Mouse (Mus musculus) heart, embryonic 15.5 days (tissue): ENCODE measurements around the gene Zdhhc7. TPM values are rescaled to one million over a fixed set of nuclear protein-coding genes. Genes with fewer than 3 reads are reported as not detected.

Source experiments
- ATAC-seq: fragments of 200-750 bp; cut with Nextera tagmentation; replicated peaks from 2 replicates; pipeline ENCODE4 v1.8.0; 2017; ENCODE audit warnings: low read depth, moderate TSS enrichment; ENCODE audit not compliant: insufficient number of reproducible peaks, insufficient read depth, low FRiP score
- H3K27ac ChIP-seq: fragments of 300-500 bp; sonication (generic); 2 replicates; pipeline ENCODE4 v1.5.1; 2015; ENCODE audit warnings: mild to moderate bottlenecking, inconsistent platforms
- H3K27me3 ChIP-seq: fragments of 300-500 bp; sonication (generic); 2 replicates; pipeline ENCODE4 v1.6.1; 2015; ENCODE audit warnings: inconsistent platforms
- H3K36me3 ChIP-seq: fragments of 300-500 bp; sonication (generic); 2 replicates; pipeline ENCODE4 v1.6.1; 2015; ENCODE audit warnings: mild to moderate bottlenecking, inconsistent platforms
- H3K4me1 ChIP-seq: fragments of 300-500 bp; sonication (generic); replicated peaks from 2 replicates; pipeline ENCODE4 v1.6.1; 2015; ENCODE audit warnings: inconsistent platforms
- H3K4me2 ChIP-seq: fragments of 300-500 bp; sonication (generic); 2 replicates; pipeline ENCODE4 v1.6.1; 2015; ENCODE audit warnings: inconsistent platforms, mild to moderate bottlenecking, moderate library complexity
- H3K4me3 ChIP-seq: fragments of 300-500 bp; sonication (generic); 2 replicates; pipeline ENCODE4 v1.5.1; 2015; ENCODE audit warnings: mild to moderate bottlenecking, inconsistent platforms
- H3K9ac ChIP-seq: fragments of 300-500 bp; sonication (generic); 2 replicates; pipeline ENCODE4 v1.6.1; 2015; ENCODE audit warnings: mild to moderate bottlenecking, inconsistent platforms
- H3K9me3 ChIP-seq: fragments of 300-500 bp; sonication (generic); replicated peaks from 2 replicates; pipeline ENCODE4 v1.6.1; 2016; ENCODE audit warnings: inconsistent platforms
- WGBS: fragments of 180-500 bp; shearing (Covaris S2); methylation state at CpG from one replicate; pipeline ENCODE4 v1.1.7; 2015; ENCODE audit warnings: mixed read lengths; 5-methylcytosine and 5-hydroxymethylcytosine counted together
- polyA plus RNA-seq: library from polyadenylated mRNA; unstranded; fragments of >200 nt; fragmentation: Nextera tagmentation; extraction: Ambion mirVana; gene quantifications from 2 replicates; pipeline ENCODE4 v1.2.1, GENCODE M21; 2015

Zdhhc7 gene
- polyA plus RNA-seq: 30.7 and 38.6 TPM in 2 replicates

DNA sequence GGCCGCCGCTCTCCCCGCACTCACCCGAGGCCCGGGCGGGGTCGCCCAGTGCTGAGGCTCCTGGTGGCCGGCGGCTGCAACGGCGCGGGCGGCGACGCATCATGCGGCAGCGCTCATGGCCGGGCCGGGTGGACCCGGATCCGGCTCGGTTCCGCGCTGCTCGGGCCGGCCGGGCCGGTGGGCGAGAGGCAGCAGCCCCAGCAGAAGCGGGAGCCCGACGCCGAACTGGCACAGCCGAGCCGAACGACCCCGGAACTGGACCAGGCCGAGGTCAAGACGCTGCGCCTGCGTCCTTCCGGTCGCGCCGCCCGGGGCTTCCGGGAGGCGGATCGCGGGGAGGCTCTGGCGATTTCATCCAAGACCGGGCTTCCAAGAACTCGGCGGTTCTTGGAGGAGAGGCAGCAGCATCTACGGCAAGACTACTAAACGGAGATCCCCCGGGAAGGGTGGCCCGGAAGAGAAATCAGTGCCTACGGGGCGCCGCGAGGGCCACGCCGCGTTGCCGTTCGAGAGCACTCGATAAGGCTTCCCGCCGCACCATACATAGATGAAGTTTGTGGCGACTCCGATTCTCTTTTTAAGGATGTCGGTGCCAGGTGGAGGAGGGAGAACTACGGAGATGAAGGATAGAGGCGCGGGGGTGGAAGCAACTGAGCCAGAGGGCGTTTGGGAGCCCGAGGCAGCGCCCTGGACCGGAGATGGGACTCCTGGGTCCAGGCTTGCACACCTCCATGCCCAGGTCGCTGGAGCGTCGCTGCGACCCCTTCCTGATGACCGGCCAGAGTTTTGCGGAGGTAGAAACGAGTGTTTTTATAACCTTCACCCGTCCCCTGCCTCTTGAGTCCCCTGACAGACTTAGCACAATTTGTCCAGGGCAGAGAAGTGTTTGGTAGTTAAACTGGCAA lies at the start of gene Zdhhc7:
Gene Zdhhc7, minus strand, starts transcription at position 415 of the 905 bp plus-strand sequence.
- peak within 1 kb of the TSS; percentile 93 for H3K27ac ChIP-seq
- ATAC-seq: peak; percentile 76
- H3K4me3 ChIP-seq: peak within 1 kb of the TSS; percentile 74
- H3K36me3 ChIP-seq: no peaks in the 10 kb centered on the region
- WGBS: under 1% methylated on average over 88 of the region's 88 CpGs
- no peaks in the 10 kb centered on the region for H3K27me3 ChIP-seq
- peak within 1 kb of the TSS; percentile 66 for H3K4me2 ChIP-seq
- H3K4me1 ChIP-seq: peaks cover 37% of the 10 kb centered on the region
- peak within 1 kb of the TSS; percentile 82 for H3K9ac ChIP-seq
- no peaks in the 10 kb centered on the region for H3K9me3 ChIP-seq

DNA sequence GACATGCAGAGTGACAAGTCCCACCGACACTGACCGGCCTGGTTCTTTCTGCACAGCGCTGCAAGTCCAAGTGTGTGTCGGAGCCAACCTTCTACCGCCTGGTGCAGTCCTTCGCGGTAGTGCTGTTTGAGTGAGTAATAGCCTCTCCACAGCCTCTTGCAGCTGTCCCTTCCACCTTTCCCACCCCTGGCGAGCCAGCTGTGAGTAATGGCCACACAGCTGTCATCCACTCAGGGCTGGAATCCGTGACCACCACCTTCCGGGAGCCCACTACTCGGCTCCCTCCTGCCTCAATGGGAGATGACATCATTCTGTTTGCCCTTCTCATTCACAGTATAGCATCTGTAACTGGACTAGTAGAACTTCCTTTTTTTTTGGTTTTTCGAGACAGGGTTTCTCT lies 48.7 kb upstream of the Zdhhc7 start:
- no peak for ATAC-seq
- no peak overlapping the region for H3K27ac ChIP-seq
- WGBS: 66% methylated on average over 12 of the region's 12 CpGs

DNA sequence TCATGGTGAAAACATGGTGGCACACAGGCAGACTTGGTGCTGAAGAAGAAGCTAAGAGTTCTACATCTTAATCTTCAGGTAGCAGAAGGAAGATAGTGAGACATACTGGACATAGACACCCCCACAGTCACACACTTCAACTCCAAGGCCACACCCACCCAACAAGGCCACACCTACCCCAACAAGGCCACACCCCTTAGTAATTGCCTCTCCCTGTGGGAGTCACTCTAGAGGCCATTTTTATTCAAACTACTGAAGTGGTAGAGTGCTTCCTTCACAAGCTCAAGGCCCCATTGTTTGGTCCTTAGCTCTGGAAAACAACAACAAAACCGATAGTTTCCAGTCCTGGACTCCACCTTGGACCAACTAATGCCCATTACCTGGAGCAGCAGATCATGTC lies 44.8 kb upstream of the Zdhhc7 start:
- no peaks in the 10 kb centered on the region for H3K27me3 ChIP-seq
- H3K9ac ChIP-seq: no peak overlapping the region
- peaks cover 20% of the 10 kb centered on the region for H3K4me1 ChIP-seq
- no peaks in the 10 kb centered on the region for H3K9me3 ChIP-seq
- no peak overlapping the region for H3K27ac ChIP-seq
- 73% methylated on average over 1 of the region's 1 CpGs for WGBS
- no peak overlapping the region for H3K4me2 ChIP-seq
- ATAC-seq: no peak
- no peak overlapping the region for H3K4me3 ChIP-seq
- H3K36me3 ChIP-seq: peaks cover 13% of the 10 kb centered on the region; the same call in 1 of the 2 replicates

More for the DNA sequence above, 48.7 kb upstream of the Zdhhc7 start:
- Histone ChIP-seq H3K4me3 (no peak overlapping the region), H3K4me1 (peaks cover 8% of the 10 kb centered on the region), H3K36me3 (peaks cover 21% of the 10 kb centered on the region), H3K9ac (no peak overlapping the region), H3K4me2 (no peak overlapping the region), H3K9me3 (no peaks in the 10 kb centered on the region), H3K27me3 (no peaks in the 10 kb centered on the region)

DNA sequence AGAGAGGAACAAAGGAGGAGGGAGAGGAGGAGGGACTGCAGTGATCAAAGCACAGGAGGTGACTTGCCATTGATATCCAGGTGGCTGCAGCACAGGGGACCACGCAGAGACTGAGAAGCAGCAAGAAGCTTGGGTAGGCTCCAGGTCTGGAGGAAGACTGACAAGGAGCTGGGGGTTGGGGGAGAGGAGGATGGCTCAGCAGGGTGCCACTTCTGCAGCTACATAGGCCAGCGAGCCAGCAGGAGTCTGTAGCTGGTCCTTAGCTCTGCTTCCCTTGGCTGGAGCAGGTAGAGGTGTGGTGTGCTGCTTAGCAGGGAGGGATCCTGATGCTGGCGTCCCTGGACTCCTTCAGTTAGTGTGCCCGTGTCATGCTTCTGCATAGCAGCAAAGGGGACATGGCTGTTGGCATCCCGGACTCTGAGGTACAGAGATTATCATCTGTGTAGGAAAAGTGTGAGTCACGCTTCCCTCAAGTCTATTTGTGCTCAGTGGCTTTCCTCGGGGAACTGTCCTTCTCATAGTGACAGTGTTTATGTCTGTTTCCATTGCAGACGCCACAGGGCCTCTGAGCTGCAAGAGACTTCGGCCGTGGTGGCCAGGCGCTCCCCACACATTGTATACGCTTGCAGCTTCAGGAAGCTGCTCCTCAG lies 43.5 kb upstream of the Zdhhc7 start:
- Histone ChIP-seq H3K36me3 (peaks cover 13% of the 10 kb centered on the region; the same call in 1 of the 2 replicates), H3K9ac (no peak overlapping the region), H3K4me3 (no peak overlapping the region)

DNA sequence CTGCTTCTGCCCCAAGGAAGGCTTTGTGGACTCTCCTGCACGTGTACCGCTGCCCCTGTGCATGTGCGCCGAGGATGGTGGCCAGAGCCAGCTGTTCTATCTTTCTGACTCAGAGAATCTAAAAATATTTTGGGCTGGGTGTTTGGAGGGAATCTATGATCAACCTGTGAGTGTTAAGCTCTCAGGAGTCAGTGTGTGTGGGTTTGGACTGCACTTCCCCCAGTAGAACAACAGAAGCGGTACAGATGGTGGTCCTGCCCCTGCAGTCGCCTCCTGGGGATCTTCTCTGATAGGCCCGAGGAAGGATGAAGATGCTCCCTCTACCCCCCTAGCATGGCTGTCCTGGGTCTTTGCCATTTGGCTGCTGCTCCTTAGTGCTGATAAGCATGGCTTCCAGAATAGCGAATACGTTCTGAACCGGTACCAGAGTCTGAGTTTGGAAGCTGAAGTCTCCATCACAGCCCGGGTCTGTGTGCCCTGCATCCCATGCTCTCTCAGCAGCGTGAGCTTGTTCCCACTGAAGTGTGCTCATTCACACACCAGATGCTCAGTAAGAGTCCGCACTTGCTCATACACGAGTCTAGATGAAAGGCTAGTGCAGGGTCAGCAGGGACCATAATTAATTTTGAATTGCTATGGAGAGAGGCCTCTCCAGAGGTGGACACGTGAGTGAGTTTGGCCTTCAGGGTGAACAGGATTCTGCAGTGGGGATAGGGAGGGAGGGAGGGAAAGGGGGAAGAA lies 42.8 kb upstream of the Zdhhc7 start:
- 54% methylated on average over 15 of the region's 15 CpGs for WGBS
- peaks cover 36% of the 10 kb centered on the region for H3K4me1 ChIP-seq
- peaks cover 13% of the 10 kb centered on the region; the same call in 1 of the 2 replicates for H3K36me3 ChIP-seq
- no peak for ATAC-seq
- H3K27ac ChIP-seq: no peak overlapping the region
- H3K9ac ChIP-seq: no peak overlapping the region
- H3K27me3 ChIP-seq: no peaks in the 10 kb centered on the region
- no peak overlapping the region for H3K4me2 ChIP-seq
- H3K4me3 ChIP-seq: no peak overlapping the region
- no peaks in the 10 kb centered on the region for H3K9me3 ChIP-seq

More for the DNA sequence above, 43.5 kb upstream of the Zdhhc7 start:
- no peaks in the 10 kb centered on the region for H3K27me3 ChIP-seq
- WGBS: 47% methylated on average over 12 of the region's 12 CpGs
- no peak overlapping the region; the same call in 1 of the 2 replicates for H3K27ac ChIP-seq
- no peak overlapping the region for H3K4me2 ChIP-seq
- H3K4me1 ChIP-seq: peaks cover 31% of the 10 kb centered on the region
- ATAC-seq: no peak
- no peaks in the 10 kb centered on the region for H3K9me3 ChIP-seq

DNA sequence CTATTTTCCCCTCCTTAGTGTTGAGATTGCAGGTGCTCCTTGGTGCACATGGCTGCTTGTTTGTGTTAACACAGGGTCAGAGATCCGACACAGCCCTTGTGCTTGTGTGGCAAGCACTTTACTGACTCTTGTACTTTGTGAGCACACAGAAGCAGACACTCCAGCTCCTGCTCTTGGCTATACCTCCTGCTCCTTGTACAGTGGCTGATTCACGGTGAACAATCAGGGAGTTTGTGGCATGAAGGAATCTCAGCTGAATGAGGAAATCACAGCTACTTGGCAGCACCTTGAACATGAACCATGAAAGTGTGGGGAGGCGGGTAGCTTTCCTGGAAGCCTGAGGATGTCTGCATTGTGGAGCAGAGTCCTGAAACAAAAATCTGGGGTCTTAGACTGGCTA lies 39.5 kb upstream of the Zdhhc7 start:
- peak overlapping the region; percentile 56 for H3K27ac ChIP-seq
- WGBS: 37% methylated on average over 3 of the region's 3 CpGs
- no peaks in the 10 kb centered on the region for H3K27me3 ChIP-seq
- H3K9ac ChIP-seq: no peak overlapping the region
- no peak overlapping the region for H3K4me3 ChIP-seq
- peaks cover 47% of the 10 kb centered on the region for H3K4me1 ChIP-seq
- no peak for ATAC-seq
- no peaks in the 10 kb centered on the region for H3K9me3 ChIP-seq
- H3K4me2 ChIP-seq: no peak overlapping the region
- H3K36me3 ChIP-seq: 0 out of 2 replicates have a peak, but pooled peaks cover 4% of the 10 kb centered on the region

DNA sequence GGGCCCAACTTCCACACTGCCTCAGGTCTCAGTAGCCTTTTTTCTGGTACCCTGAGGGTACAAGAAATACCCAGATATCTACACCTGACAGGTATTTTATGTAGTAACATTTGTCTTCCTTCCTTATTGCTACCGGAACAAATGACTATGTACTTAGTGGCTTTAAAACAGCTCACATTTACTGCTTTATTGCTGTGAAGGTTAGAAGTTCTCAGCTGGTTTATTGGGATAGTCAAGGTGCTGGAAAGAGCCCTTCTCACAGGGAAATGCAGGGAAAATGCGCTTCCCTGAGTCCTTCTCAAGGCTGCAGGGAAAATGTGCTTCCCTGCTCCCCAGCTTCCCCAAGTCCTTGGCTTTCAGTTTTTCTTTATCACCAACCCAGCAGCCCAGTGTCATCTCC lies 37.7 kb upstream of the Zdhhc7 start:
- Histone ChIP-seq H3K9ac (no peak overlapping the region), H3K4me1 (peaks cover 34% of the 10 kb centered on the region), H3K27ac (no peak overlapping the region), H3K36me3 (no peaks in the 10 kb centered on the region), H3K4me3 (no peak overlapping the region), H3K4me2 (no peak overlapping the region), H3K27me3 (no peaks in the 10 kb centered on the region), H3K9me3 (no peaks in the 10 kb centered on the region)
- 89% methylated on average over 2 of the region's 2 CpGs for WGBS
- no peak for ATAC-seq

DNA sequence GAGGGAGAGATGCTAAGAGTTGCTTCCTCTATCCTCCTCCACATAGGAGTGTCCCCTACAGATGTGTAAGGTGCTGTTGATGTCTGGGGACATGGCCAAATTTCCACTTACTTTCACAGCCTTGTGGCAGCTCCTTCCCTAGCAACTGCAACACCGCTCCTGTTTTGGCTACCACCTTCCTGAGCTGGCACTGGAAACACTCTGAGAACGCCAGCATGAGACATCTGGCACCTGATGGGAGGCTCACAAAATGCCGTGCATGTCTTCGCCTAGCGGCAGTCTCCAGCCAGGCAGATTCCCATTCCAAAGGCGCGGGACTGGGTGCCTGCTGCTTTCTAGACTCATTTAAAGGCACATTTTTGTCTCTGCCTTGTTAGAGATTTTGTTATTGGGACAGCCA lies 35.3 kb upstream of the Zdhhc7 start:
- WGBS: 45% methylated on average over 7 of the region's 7 CpGs
- Histone ChIP-seq H3K9me3 (no peaks in the 10 kb centered on the region), H3K27ac (no peak overlapping the region), H3K36me3 (no peaks in the 10 kb centered on the region), H3K4me3 (no peak overlapping the region), H3K27me3 (no peaks in the 10 kb centered on the region), H3K4me2 (no peak overlapping the region), H3K9ac (no peak overlapping the region), H3K4me1 (peaks cover 29% of the 10 kb centered on the region)
- ATAC-seq: no peak

DNA sequence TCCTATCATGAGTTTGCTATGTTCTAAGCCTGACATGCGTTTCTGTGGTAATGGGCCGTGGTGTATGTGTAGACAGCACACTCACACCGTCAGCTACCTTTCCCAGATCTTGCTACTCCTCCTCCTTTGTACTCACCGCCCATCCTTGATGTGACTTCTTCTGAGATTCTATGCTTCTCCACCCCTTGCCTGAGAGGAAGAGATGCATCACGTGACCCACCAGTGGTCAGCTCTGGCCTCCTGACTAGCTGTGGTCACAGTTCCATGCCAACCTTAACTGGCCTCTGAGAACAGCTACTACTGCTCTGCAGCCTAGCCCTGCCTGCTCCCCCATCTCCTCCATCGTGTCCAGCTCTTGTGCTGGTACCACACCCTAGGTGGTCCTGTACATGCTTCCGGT lies 34.4 kb upstream of the Zdhhc7 start:
- Histone ChIP-seq H3K4me3 (no peak overlapping the region), H3K4me2 (no peak overlapping the region), H3K27ac (no peak overlapping the region), H3K27me3 (no peaks in the 10 kb centered on the region), H3K36me3 (no peaks in the 10 kb centered on the region), H3K9me3 (no peaks in the 10 kb centered on the region), H3K9ac (no peak overlapping the region), H3K4me1 (peaks cover 26% of the 10 kb centered on the region)
- ATAC-seq: no peak
- WGBS: 82% methylated on average over 7 of the region's 7 CpGs

DNA sequence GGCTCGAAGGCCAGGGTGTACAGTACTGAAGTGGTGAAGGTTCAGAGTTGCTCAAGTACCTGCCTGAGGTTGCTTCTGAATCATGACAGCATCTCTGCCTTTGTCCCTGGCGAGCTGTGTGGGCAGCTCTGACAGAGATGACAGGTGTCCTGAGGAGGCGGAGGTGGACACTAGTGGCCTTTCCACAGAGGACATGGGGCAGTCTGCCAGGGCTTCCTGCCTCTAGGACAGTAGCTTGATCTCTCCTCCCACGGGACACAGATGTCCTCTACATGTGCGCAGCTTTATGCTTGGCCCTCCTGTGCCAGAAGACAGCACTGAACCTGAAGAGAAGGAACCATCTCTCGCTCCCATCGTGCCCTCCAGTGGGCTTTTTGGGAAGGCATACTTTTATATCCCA lies 31.9 kb upstream of the Zdhhc7 start:
- WGBS: 73% methylated on average over 7 of the region's 7 CpGs

DNA sequence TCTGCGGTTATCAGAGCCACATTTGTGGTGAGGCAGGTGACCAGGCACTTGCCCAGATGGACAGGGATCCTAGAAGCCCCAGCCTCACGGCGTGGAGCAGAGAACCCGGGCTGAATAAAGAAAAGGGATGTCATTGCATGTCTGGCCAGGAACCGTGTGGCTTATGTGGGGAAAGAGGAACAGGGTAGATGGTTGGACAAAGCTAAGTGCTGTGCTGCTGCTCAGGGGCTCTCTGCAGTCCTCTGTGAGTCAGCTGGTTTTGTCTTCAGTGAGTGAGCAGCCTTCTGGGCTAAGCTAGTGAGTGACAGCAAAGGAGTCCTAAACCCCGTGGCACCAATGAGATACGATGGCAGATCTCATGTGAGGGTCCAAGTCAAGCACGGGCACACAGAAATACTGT lies 29.9 kb upstream of the Zdhhc7 start:
- Histone ChIP-seq H3K36me3 (no peaks in the 10 kb centered on the region), H3K9ac (no peak overlapping the region), H3K9me3 (no peaks in the 10 kb centered on the region), H3K4me2 (no peak overlapping the region), H3K27me3 (no peaks in the 10 kb centered on the region), H3K27ac (no peak overlapping the region), H3K4me3 (no peak overlapping the region), H3K4me1 (peaks cover 36% of the 10 kb centered on the region)
- WGBS: 82% methylated on average over 8 of the region's 8 CpGs
- ATAC-seq: no peak

More for the DNA sequence above, 31.9 kb upstream of the Zdhhc7 start:
- H3K27ac ChIP-seq: no peak overlapping the region
- no peak overlapping the region for H3K9ac ChIP-seq
- H3K27me3 ChIP-seq: no peaks in the 10 kb centered on the region
- H3K9me3 ChIP-seq: no peaks in the 10 kb centered on the region
- no peak overlapping the region for H3K4me2 ChIP-seq
- H3K4me3 ChIP-seq: no peak overlapping the region
- peaks cover 27% of the 10 kb centered on the region for H3K4me1 ChIP-seq
- ATAC-seq: no peak
- no peaks in the 10 kb centered on the region for H3K36me3 ChIP-seq
